Mouse (Mus musculus) bone marrow, adult 2 months (tissue): ENCODE measurements around the gene Foxn3.

Experiments used
- CTCF ChIP-seq: fragments of 200-500 bp; IDR thresholded peaks from 2 replicates; pipeline ENCODE4 v1.5.1; 2011; ENCODE audit warnings: low read length, control low read depth; ENCODE audit not compliant: control insufficient read depth, insufficient read depth
- POLR2A ChIP-seq: fragments of 200-500 bp; IDR thresholded peaks from 2 replicates; pipeline ENCODE4 v1.6.1; 2011; ENCODE audit warnings: low read depth, mild to moderate bottlenecking, control low read depth, low read length, borderline replicate concordance; ENCODE audit not compliant: control insufficient read depth

GRCm38 (mm10) chr12:99319171-99319570 is 244.2 kb downstream of the Foxn3 start:
- no peak for TF ChIP-seq CTCF
- TF ChIP-seq POLR2A, result no peak
